Mouse (Mus musculus) splenic B cell, adult 2 months (primary cell): ENCODE results near the gene Cebpe.

ENCODE experiments used
- DNase-seq: peaks from one replicate; pipeline ENCODE4 v3.0.0-alpha.2; 2011; ENCODE audit warnings: low read depth, low spot score
- H3K27me3 ChIP-seq: 2 replicates; pipeline ENCODE4 v1.6.1; 2012; ENCODE audit warnings: mild to moderate bottlenecking, low read length, moderate library complexity, mixed read lengths; ENCODE audit not compliant: control insufficient read depth, poor library complexity, insufficient read depth, severe bottlenecking
- H3K36me3 ChIP-seq: 2 replicates; pipeline ENCODE4 v1.6.1; 2012; ENCODE audit warnings: mild to moderate bottlenecking, low read length, moderate library complexity, mixed read lengths; ENCODE audit not compliant: control insufficient read depth, poor library complexity, insufficient read depth, severe bottlenecking

Gene Cebpe

GRCm38 (mm10) chr14:54735221-54735620, 23.2 kb upstream of the Cebpe start:
- Histone ChIP-seq H3K27me3 (no peaks in the 10 kb centered on the region; the same call in 1 of the 2 replicates), H3K36me3 (no peaks in the 10 kb centered on the region)
- DNase-seq, result no peak

DNA sequence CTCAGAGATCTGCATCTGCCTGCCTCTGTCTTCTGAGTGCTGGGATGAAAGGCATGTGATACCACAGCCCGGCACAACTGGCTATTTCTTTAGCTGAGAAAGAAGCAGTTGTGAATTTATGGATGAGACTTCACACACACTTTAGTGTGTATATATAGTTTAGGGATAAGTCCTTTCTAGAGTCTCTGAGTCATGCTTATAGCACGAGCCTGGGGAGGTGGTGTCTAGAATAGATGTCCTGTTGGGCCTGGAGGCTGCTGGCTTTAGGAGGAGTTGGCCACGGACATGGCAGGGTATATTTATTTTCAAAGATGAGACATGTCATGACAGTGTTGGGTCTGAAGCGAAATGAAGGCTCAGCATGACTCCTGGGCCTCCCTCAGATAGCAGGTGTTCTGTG, 22.0 kb upstream of the Cebpe start:
- Histone ChIP-seq H3K36me3 (no peaks in the 10 kb centered on the region), H3K27me3 (no peaks in the 10 kb centered on the region; the same call in 1 of the 2 replicates)
- DNase-seq, result no peak

DNA sequence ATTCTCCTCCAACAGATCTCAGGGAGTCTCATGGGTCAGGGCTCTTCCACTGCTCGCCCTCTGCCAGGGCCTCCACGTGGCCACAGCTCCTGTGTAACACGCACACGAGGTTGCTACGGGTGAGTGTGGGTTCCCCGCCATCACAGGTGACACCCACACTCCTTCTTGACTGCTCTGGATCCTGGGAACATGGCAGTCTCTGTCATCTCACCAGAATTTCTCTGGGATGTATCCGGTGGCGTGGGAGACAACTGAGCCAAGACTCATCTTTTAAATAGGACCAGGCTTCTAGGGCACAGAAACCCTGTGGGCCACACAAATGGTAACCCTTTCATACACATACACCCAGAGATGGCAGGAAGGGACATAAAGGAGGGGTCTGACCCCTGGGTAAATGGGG, 20.2 kb upstream of the Cebpe start:
- no peaks in the 10 kb centered on the region for H3K36me3 ChIP-seq
- no peak for DNase-seq
- H3K27me3 ChIP-seq, result no peaks in the 10 kb centered on the region; the same call in 1 of the 2 replicates

GRCm38 (mm10) chr14:54730305-54730704, 18.3 kb upstream of the Cebpe start:
- no peaks in the 10 kb centered on the region for H3K36me3 ChIP-seq
- no peaks in the 10 kb centered on the region for H3K27me3 ChIP-seq
- DNase-seq, result no peak

DNA sequence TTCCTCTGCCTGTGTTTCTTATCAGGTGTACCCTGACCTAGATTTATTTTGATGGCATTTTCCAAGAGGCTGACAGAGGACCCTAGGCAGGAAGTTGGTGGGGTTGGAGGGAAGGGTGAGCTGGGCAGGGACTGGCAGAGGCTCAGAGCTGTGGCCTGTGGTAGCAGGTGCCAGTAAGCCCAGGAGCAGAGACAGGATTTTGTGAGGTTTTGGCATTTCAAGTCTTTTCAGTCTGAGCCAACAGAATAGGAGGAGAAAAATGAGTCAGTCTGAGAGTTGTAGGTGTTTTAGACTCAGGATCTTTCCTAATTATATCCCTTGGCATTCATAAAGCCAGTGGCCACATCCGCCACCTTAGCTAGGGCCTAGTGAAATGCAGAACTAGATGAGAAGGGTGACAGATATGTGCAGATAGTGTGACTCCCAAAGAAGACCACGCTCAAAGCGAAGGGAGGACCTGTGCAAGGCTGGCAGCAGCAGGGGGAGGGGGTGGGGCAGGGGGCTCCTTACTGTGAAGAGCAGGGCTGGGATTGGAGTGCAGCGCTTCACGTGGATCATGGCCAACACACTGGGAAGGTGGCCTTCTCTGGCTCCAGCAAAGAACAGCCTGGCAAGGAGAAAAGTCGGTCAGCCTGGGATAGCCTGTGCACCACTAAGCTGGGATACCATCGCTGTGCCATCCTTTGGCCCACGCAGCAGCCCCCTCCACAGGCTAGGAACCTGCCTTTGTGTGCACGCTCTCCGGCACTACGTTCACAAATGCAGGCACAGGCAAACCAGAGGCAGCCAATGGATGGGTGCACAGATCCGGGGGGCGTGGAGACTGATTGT, 17.1 kb upstream of the Cebpe start:
- no peaks in the 10 kb centered on the region for H3K27me3 ChIP-seq
- H3K36me3 ChIP-seq, result no peaks in the 10 kb centered on the region
- DNase-seq, result no peak

DNA sequence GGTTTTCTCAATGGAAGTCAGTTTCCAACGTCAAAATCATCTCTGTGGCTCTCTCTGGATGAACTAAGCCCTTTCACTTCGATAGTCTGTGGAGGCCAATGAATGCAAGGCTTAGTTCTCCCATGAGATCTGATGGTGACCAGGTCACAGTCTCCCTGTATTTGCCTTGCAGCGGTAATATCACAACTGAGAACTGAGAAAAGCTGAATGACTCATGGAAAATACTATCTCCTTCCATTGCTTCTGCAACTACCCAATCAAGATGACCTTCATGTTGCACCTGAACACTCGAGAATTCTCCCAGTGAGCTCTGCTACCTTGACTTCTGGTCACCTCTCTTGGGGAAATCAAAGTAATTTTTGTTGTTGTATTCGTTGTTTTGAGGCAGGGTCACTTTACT, 15.6 kb upstream of the Cebpe start:
- no peaks in the 10 kb centered on the region for H3K36me3 ChIP-seq
- no peak for DNase-seq
- no peaks in the 10 kb centered on the region for H3K27me3 ChIP-seq

- Histone ChIP-seq H3K27me3 (no peaks in the 10 kb centered on the region), H3K36me3 (no peaks in the 10 kb centered on the region)
- no peak for DNase-seq
These were observed 12.1 kb upstream of the Cebpe start for GRCm38 (mm10) chr14:54724049-54724448.

DNA sequence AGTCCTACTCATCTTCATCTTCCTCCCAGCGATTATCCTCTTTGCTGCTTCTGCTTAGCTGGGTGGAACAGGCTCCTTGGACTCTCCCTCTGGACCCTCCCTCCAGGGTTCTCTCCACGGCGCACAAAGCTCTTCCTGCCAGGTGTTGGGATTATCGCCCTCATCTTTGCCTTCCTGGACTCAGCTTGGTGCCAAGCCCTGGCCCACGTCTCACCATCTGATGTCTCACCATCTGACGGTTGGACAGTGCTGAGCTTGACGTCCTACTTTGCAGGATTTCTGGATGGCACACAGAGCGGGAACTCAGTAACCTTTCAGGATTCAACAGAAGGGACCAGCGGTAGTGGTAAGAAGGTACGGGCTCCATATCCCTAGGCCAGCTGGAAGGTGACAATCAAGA, 9.7 kb upstream of the Cebpe start:
- DNase-seq, result no peak
- Histone ChIP-seq H3K27me3 (no peaks in the 10 kb centered on the region), H3K36me3 (no peaks in the 10 kb centered on the region)

- Histone ChIP-seq H3K27me3 (no peaks in the 10 kb centered on the region), H3K36me3 (no peaks in the 10 kb centered on the region)
- DNase-seq, result no peak
These were observed 8.8 kb upstream of the Cebpe start for GRCm38 (mm10) chr14:54720654-54721350.

GRCm38 (mm10) chr14:54720041-54720440, 8.1 kb upstream of the Cebpe start:
- Histone ChIP-seq H3K36me3 (no peaks in the 10 kb centered on the region), H3K27me3 (no peaks in the 10 kb centered on the region)
- DNase-seq, result no peak

DNA sequence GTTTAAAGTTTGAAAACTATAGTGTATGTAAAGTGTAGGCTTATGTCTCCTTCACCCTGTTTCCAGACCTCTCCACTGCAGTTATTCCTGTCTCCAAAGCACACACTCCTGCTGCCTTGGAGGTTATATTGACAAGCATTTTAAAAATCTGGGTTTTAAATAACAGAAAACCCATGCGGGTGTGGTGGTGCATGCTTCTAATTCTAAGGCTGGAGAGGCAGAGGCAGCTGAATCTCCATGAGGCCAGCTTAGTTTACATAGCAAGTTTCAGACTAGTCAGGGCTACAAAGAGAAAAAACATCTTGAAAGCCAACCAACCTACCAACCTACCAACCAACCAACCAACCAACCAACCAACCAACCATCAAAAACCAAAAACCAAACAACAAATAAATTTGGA, 3.4 kb upstream of the Cebpe start:
- no peak for DNase-seq
- H3K36me3 ChIP-seq, result no peaks in the 10 kb centered on the region
- no peaks in the 10 kb centered on the region for H3K27me3 ChIP-seq

DNA sequence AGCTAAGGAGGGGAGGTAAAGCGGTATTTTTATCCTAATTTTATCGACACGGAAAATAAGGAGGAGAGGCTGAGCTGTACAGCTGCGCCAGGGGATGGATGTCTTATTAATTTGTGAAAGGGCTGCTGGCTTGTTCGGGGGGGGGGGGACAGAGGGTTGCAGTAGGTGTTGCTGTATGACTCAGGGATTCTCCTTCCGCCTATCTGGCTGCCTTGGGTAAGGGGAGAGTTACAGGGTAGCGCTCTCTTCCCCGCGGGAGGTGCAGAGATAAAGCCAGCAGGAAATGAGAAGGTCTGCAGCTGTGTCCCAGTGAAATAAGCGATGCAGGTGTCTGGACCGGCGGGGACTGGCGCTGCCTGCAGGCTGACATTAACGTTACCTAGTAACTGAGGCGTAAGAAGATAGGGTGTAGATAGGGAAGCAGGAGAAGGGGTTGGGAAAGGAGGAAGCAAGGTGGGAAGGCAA, 2.7 kb upstream of the Cebpe start:
- H3K27me3 ChIP-seq, result no peaks in the 10 kb centered on the region
- H3K36me3 ChIP-seq, result no peaks in the 10 kb centered on the region
- peak; percentile 29 for DNase-seq

DNA sequence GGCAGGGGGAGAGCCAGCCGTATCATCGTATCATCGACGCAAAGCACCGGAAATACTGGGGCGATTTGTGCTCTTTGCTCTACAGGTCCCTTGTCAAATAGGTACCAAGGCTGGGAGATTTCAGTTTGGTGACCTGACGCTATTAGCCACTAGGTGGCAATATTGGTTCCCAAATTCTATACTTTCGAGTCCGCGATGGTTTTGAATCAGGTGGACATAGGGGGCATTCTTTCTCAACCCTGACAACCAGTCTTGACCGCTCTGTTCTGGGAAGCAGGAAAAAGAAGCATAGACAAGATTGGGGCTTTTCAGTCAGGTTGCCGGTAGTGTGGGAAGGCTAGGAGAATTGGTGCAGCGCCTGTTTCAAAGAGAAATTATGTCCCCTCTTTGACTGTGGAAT, 2.1 kb upstream of the Cebpe start:
- DNase-seq, result peak; percentile 79
- Histone ChIP-seq H3K27me3 (no peaks in the 10 kb centered on the region), H3K36me3 (no peaks in the 10 kb centered on the region)

GRCm38 (mm10) chr14:54712861-54713260, 887 bp upstream of the Cebpe start:
- no peak for DNase-seq
- no peaks in the 10 kb centered on the region for H3K27me3 ChIP-seq
- H3K36me3 ChIP-seq, result no peaks in the 10 kb centered on the region

DNA sequence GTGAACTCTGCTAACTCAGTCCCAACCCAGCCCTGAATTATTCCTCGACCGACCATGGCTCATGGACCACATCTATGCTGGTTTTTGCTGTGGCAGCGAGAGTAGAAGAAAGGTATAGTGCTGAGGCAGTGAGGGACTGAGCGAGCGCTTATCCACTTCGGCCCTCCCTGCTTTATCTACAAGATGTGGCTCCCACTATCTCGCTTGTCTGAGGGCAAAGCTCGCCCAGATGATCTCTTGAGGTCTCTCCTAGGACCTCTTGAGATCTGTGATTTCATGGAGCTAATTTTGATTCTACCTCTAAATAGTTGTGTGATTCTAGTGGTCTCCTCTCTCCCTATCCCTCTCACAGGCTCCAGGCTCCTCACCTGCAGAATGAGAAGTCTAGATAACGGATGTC, 2.9 kb downstream of the Cebpe start:
- no peaks in the 10 kb centered on the region for H3K36me3 ChIP-seq
- DNase-seq, result no peak
- H3K27me3 ChIP-seq, result no peaks in the 10 kb centered on the region
